Mouse (Mus musculus) embryo, embryonic 11 days (tissue): ENCODE measurements around the gene Cops6.
A peak's percentile ranks its signal among the peaks of the same experiment; 100 is the strongest.

Source experiments
- DNase-seq: peaks from one replicate; pipeline ENCODE4 v3.0.0-alpha.2; 2015

The Cops6 gene

DNA sequence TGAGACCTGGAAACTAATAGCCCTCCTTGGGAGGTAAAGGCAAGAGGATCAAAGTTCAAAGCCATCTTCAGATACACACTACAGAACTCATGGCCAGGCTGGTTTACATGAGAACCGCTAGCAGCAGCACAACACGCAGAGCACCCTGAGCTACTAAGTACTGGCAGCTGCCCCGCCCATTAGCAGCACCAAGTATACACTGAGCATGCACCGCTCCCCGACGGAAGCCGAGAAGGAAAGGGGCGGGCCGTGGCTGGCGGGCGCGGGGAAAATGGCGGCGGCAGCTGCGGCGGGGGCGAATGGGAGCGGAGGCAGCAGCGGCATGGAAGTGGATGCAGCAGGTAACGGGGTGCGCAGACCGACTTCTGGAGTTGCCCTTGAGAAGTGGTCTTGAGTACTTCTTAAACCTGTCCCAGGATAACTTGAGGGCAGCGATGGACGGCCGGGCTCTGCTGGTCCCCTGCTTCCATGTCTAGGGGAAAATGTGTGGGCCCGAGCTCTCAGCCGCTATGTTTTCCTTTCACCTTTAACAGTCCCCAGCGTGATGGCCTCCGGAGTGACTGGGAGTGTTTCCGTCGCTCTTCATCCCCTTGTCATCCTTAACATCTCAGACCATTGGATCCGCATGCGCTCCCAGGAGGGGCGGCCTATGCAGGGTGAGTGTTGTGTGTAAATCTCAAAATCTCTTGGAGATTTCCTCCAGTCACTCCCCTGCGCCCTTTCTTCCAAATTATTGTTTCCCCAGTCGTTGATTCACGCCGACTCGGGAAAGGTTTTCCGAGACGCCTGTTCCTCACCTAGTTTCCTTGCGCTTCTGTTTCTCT is at the start of gene Cops6:
Gene Cops6, plus strand, starts transcription at position 230 of the 824 bp plus-strand sequence.
- DNase-seq = peak; percentile 94

DNA sequence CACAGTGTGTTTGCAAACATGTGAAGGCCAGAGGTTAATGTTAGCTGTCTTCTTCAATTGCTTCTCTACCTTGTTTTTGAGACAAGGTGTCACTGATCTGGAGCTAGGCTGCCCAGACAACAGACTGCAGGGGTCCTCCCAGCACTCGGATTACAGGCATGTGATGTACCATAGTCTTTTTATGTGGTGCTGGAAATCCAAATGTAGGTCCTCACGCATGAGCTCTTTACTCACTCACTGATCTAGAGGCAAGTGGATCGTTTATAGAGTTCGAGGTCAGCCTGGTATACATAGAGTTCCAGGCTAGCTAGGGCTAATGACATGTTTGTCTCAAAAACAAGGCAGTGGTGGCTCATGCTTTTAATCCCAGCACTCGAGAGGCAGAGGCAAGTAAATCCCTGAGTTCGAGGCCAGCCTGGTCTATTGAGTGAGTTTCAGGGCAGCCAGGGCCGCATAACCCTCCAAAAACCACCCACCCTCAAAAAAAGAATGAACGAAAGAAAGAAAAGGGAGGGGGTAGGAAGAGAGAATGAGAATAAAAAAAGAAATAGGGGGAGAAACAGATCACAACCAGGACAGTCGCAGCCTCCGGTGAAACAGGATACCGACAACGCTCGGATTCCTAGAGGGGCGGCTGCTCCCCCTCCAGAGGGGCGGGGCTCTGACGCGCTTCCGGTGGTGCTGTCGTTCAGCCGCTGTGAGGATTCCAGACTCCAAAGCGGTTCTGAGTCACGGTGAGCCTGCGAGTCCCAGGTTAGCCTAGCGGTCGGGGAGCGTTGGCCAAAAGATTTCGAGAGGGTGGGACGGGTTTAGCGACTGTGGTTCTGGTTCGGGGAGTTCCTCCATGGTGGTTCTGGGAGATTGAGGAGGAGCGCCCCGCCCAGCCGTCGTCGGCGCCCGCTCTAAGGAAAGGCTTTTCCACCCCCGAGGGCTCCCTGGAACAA is 44.3 kb upstream of the Cops6 start, which contains the start of gene Zscan21:
Gene Zscan21, plus strand, starts transcription at position 649 of the 944 bp plus-strand sequence.
- peak; percentile 95 for DNase-seq

DNA sequence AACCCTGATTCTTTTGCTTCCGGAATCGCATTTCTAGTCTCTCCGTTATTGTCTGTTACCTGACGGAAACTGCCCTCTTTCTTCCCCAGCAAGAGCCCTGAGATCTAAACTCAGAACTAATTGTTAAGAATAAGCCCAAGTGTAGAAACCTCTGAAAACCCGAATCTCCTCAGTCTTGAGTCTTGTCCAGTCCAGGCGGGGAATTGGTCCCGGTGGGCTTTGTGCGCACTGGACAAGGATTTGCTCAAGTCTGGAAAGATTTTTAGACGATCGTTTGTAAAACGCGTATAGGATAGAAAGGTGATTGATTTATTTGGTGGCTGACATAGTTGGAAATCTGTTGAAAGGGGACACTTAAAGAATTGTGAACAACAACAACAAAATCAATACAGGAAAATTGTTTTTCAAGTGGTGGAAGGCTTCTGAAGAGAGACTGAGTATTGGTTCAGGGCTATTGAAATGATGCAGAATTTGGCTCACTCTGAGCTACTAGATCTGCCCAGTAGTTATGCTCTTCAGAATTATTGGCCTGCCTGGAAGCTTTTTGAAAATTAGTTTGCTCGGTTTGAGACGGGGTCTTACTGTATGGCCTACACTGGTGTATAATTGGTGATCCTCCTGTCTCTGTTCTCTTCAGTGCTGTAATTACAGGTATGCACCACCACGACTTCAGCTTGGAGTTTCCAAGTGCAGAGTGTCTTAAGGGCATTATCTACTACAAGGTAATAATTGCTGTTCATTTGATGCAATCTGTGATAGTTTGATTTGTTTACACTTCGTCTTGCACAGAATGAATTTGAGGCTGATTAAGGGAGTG is 43.5 kb upstream of the Cops6 start:
- DNase-seq = peak; percentile 17

DNA sequence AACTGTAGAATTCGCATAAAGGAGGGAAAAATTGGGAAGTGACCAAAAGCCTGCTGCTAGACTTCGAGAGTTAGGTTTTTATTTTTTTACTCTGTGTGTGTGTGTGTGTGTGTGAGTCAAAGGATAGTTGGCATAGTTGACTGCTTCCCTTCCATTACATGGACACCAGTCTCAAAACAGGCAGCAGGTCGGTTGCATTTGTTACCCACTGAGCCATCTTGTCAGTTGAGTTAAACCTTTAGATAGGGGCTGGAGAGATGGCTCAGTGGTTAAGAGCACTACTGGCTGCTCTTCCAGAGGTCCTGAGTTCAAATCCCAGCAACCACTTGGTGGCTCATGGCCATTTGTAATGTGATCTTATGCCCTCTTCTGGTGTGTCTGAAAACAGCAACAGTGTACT is 42.8 kb upstream of the Cops6 start:
- no peak for DNase-seq

DNA sequence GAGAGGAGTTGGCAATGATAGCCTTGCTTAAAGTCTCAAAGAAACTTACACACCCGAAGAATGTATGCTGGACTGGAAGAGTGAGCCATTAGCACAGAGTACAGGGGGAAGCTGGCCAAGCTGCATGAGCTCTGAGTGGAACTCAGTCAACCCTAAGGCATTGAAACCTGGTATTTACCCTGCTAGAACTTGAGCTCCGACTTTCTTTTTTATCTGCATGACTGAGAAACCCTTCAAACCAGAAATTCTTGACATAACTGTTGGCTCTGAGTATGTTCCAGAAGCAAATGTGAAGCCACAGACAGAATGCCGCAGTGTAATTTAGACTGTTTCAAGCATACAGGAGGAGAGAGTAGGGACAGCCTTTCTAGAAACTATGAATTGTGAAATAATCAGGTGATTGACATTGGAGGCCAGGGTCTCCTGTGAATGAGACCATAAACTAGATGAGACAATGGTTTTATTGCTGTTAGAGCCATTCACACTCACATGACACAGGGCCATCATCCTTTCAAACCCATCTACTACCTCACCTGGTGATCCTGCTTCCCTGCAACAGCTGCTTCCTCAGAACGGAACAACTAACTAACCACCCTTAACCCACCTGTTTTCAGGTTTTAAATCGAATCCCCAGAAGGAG is 28.3 kb upstream of the Cops6 start:
- DNase-seq = no peak

DNA sequence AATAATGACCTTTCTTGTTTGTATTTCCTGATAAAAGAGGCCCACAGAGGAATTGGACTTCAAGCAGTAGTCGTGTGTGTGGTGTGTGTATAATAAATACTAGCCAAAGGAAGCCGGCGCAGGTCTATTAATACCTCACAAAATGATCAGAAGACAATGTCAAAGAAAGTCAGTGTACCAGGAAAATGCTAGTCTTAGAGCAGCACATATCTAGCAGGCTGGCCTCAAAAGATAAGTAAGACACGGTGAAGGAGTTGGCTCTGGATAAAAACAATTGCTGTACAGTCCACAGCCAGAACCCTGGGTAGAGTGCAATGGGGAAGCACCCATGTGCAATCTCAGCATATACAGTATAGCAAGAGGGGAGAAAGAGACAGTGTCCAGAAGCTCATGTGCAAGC is 23.6 kb upstream of the Cops6 start:
- DNase-seq = no peak

DNA sequence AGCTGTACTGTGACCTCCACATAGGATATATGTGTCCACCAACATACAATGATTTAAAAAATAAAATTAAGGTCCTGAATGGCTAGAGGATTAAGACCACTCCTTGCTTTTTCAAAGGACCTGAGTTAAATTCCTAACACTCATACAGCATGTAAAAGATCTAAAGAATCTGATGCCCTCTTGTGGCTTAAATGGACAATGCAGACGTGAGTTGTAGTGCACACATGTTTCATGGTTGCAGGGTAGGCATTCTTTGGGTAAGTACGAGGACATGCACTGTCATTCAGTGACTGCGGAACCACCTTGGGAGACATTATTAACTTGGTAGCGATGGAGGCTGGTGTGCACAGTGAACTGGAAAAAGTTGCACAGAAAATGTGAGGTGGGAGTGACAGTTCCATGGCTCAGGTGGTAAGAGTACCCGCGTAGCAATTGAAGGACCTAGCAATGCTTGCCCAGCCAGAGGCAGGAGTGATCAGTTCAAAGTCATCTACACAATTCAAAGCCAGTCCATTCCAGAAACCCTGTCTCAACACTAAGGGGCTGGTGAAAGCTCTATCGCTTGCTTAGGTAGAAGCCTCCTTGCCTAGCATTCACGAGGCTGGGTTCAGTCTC is 22.8 kb upstream of the Cops6 start:
- DNase-seq = peak; percentile 73

DNA sequence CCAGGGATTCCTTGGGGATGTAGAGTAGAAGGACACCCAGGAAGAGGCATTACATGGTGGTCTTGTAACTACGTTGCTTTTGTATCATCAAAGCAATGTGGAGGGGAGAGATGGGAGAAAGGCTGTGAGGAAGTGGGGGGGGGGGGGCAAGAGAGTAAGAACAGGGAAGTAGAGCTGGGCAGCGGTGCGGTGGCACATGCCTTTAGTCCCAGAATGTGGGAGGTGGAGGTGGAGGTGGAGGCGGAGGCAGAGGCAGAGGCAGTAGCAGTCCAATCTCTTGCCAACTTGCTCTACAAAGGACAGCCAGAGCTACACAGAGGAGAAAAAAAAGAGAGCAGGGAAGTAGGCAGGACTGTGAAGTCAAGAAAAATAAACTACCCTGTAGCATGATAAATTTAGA is 22.3 kb upstream of the Cops6 start:
- DNase-seq = no peak

DNA sequence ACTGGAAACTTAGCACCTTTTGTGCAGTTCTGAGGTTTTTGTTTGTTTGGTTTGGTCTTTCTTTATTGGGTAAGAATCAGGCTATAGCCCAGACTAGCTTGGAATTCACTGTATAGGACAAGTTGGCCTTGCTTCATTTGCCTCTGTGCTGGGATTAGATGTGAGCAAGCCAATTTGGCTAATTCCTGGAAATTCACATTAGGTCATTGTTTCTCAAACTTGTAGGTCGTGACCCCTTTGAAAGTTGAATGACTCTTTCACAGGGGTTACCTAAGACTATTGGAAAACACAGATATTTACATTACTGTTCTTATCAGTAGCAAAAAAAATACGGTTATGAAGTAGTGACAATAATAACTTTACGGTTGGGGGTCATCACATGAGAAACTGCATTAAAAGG is 6.5 kb upstream of the Cops6 start:
- DNase-seq = no peak

DNA sequence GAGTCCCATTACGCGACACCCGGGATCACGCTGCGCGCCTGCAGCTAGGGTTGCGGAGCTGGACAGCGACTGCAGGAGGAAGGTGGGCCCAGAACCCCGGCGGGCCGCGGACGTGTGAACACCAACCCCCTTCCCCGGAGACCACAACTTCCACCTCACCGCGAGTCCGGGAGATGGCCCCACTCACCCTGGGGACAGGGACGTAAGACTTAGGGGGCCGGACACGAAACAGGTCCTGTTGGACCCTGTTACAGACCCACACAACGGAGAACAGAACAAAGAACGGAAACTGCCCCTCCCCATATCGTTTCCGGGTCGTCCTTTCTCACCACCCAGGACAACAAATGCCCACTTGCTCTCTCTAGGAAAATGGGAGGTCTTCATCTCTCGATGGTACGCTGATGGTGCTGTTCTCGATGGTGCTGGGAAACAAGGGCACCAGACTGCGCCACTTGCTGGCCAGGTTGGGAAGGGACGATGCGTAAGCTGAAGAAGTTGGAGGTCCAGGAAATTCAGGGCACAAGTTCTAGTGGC is 5.4 kb upstream of the Cops6 start, which contains the start of gene Zfp113:
Gene Zfp113, minus strand, starts transcription at position 302 of the 534 bp plus-strand sequence.
- DNase-seq = peak; percentile 94

DNA sequence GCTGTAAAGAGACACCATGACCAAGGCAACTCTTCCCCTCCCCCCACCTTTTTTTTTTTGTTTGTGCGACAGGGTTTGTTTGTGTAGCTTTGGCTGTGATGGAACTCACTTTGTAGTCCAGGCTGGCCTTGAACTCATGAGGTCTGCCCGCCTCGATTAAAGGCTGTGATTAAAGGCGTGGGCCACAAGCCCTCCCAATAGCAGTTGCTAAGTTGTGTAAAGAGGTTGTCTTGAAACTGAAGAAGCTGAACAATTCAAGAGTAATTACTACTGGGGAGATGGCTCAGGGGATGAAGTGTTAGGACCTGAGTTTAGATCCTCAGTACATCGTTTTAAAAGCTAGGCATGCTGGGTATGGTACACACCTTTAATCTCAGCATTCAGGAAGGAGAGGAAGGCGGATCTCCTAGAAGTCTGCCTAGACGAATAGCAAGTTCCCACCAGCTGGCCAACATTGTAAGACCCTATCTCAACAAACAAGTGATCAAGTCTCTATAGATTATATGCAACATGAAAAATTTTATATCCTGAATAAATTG is 578 bp upstream of the Cops6 start:
- no peak for DNase-seq

DNA sequence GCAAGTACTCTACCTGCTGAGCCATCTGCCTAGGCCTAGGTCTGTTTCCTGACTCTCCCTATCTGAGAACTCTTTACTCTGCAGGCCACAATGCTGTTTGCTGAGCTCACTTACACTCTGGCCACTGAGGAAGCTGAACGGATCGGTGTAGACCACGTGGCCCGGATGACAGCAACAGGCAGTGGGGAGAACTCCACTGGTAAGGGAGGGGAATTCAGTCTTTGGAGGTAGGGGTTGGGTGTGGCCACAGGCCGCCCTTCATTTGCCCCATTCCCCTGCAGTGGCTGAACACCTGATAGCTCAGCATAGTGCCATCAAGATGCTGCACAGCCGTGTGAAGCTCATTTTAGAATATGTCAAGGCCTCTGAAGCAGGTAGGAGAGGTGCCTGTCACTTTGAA is 2.2 kb downstream of the Cops6 start:
- no peak for DNase-seq

DNA sequence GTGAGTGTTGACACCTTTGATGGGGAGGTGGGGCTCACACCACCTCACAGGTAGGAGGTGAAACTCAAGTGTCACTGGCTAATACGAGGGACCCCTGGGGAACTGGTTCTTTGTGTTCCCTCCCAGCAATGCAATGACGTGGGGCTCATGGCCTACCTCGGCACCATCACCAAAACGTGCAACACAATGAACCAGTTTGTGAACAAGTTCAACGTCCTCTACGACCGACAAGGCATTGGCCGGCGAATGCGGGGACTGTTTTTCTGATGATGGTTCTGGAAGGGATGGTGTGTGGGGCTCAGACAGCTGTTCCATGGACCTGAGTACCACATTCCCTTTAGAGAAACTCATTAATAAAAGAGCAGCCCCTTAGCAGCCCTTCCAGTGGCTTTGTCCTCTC is 2.7 kb downstream of the Cops6 start:
- no peak for DNase-seq

DNA sequence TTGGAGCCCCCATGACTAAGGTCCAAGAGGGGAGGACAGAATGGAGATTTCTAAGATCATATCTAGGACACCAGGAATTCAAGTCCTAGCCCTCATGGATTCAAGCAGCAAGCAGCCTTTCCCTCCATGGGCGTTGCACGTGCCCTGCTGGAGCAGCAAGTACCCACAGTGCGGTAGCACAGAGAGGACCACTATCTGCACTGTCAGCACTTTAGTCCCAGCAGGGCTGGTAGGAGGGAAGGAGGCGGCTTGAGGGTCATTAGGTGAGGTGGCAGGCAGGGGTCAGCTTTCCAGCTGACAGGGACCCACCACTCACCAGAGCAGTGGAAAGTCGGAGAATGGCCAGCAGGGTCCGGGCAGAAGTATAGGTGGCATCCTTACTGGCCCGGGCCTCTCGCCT is 4.7 kb downstream of the Cops6 start:
- no peak for DNase-seq

DNA sequence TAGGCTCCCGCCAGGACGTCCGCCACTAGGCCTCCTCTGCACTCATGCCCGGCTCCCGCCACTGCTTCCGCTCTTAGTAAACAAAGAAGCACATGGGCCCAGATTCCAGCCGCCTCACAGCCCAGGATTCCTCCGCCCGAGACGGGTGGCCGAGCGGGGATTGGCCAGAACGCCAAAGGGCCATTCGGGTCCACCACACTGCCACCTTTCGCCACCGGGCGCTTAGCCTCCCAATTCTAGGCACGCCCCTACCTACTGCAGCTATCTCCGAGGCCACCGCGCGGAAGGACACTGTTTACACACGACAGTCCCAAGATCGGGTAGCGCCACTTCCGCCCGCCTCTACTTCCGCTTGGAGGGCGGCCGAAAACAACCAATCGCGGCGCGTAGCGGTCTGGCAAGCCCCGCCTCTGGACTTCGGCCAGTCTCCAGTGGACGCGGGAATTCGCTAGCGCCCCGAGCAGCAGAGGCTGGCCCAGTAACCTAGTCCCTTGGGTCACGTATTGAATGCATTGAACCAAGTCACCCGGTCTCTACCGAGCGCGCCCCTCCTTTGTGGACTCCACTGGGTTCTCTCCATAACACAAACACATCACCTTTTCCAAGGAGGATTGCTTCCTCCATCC is 10.2 kb downstream of the Cops6 start:
- peak; percentile 99 for DNase-seq

DNA sequence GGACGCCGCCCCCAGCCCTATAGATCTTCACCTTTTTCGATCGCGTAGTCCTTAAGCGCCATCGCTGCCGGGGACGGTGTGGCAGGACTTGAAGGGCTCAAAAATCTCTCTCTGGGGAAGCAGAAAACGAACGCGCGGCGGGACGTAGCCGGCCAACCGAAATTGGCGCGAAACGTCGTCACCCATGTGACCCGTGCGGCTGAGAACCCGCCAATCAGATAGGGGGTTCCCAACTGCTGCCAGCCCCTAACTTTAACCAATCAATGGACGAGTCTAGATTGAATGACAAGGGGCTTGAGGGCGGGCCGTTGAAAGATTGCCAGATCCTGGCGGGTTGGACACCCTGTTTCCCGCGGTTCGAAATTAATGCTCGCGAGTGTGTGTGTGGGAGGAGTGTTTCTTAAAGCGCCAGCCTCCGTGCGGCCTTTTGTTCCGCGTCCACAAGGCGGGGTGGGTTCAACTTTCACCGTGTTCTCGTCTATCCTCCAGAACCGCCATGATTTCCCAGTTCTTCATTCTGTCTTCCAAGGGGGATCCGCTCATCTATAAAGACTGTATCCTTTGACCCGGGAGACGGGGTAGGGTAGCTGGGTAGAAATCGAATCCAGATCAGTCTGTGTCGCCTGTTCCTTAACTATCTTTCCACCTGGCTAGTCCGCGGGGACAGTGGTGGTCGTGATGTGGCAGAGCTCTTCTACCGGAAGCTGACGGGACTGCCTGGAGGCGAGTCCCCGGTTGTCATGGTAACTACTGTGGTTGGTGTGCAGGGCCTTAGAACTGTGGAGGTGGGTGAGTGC is 11.0 kb downstream of the Cops6 start, which contains the start of the genes Ap4m1 and Mcm7:
Gene Ap4m1, plus strand, starts transcription at position 308 of the 797 bp plus-strand sequence.
Gene Mcm7, minus strand, starts transcription at position 728 of the 797 bp plus-strand sequence.
- DNase-seq = peak; percentile 96

DNA sequence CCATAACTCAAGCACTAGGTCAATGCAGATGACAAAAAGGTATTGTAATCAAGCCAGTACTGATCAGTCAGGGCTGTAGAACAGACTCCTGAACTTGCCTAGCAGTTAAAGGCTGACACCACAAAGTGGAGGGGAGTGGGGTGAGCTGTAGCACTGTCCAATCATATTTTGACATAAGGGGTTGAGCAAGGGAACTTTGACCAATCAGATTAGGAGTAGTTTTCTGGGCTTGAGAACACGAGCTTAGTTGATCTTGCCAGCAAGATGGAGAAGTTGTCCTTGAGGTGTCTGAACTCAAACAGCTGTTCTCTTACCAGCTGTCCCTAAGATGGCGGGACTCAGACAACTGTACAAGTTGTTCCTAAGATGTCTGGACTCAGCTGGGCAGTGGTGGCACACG is 12.3 kb downstream of the Cops6 start:
- DNase-seq = no peak

DNA sequence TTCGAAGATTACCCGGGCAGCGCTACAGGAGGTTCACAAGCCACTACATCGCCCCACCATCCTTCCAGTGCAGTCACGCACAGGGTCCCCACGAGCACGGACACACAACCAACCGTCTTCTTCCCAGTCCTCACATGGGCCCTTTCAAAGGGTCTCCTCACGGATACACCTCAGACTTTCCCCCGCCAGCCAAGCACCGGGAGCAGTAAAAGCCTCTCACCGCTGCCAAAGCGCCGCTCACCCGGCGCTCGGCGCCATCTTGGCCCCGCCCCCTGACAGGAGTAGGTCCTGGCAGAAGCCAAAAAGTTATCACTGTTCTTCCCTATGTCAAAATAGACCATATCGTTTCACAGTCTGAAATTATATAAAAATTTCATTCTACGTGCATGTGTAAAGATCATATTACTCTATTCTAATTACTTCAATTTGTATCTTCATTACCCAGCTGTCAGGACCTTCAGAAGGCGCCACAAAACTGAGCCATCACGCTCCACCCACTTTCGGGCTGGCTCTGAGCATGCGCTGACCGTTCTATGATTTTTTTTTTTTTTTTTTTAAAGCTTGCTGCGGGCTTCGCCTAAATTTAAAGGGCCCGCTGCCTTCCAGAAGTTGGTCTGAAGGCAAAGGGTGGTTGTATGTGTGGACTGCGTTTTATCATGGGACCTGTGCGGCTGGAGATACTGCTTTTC is 26.2 kb downstream of the Cops6 start, which contains the start of the genes Taf6 and Cnpy4:
Gene Taf6, minus strand, starts transcription at position 502 of the 689 bp plus-strand sequence.
Gene Cnpy4, plus strand, starts transcription at position 536 of the 689 bp plus-strand sequence.
- peak; percentile 90 for DNase-seq
